Mouse (Mus musculus) kidney, embryonic 15.5 days (tissue): ENCODE results near the gene Rrn3. TPM values are rescaled to one million over a fixed set of nuclear protein-coding genes. Genes with fewer than 3 reads are reported as not detected.
"Not testable (repeated sequence)": the region's sequence is repeated elsewhere in the genome, so short reads cannot be mapped to it uniquely, and the experiment has no call there.

Experiments
- ATAC-seq: fragments of 200-750 bp; cut with Nextera tagmentation; replicated peaks from 2 replicates; pipeline ENCODE4 v1.8.0; 2017; ENCODE audit warnings: moderate TSS enrichment; ENCODE audit not compliant: low FRiP score
- H3K27ac ChIP-seq: fragments of 300-500 bp; sonication (generic); 2 replicates; pipeline ENCODE4 v1.5.1; 2015; ENCODE audit warnings: mild to moderate bottlenecking, inconsistent platforms
- H3K27me3 ChIP-seq: fragments of 300-500 bp; sonication (generic); 2 replicates; pipeline ENCODE4 v1.6.1; 2015; ENCODE audit warnings: inconsistent platforms
- H3K36me3 ChIP-seq: fragments of 300-500 bp; sonication (generic); 2 replicates; pipeline ENCODE4 v1.6.1; 2015; ENCODE audit warnings: inconsistent platforms
- H3K4me1 ChIP-seq: fragments of 300-500 bp; sonication (generic); 2 replicates; pipeline ENCODE4 v1.6.1; 2015; ENCODE audit warnings: inconsistent platforms
- H3K4me2 ChIP-seq: fragments of 300-500 bp; sonication (generic); 2 replicates; pipeline ENCODE4 v1.6.1; 2015; ENCODE audit warnings: moderate library complexity, mild to moderate bottlenecking, inconsistent platforms
- H3K4me3 ChIP-seq: fragments of 300-500 bp; sonication (generic); replicated peaks from 2 replicates; pipeline ENCODE4 v1.5.1; 2015; ENCODE audit warnings: mild to moderate bottlenecking, inconsistent platforms
- H3K9ac ChIP-seq: fragments of 300-500 bp; sonication (generic); 2 replicates; pipeline ENCODE4 v1.6.1; 2015; ENCODE audit warnings: mild to moderate bottlenecking, inconsistent platforms
- H3K9me3 ChIP-seq: fragments of 300-500 bp; sonication (generic); replicated peaks from 2 replicates; pipeline ENCODE4 v1.6.1; 2016; ENCODE audit warnings: inconsistent platforms
- WGBS: fragments of 180-500 bp; shearing (Covaris S2); methylation state at CpG from one replicate; pipeline ENCODE4 v1.1.7; 2015; ENCODE audit warnings: mixed read lengths; 5-methylcytosine and 5-hydroxymethylcytosine counted together
- polyA plus RNA-seq: library from polyadenylated mRNA; unstranded; fragments of >200 nt; fragmentation: Nextera tagmentation; extraction: Ambion mirVana; gene quantifications from 2 replicates; pipeline ENCODE4 v1.2.1, GENCODE M21; 2015

Gene Rrn3
- 68.2 and 68.9 TPM in 2 replicates for polyA plus RNA-seq

DNA sequence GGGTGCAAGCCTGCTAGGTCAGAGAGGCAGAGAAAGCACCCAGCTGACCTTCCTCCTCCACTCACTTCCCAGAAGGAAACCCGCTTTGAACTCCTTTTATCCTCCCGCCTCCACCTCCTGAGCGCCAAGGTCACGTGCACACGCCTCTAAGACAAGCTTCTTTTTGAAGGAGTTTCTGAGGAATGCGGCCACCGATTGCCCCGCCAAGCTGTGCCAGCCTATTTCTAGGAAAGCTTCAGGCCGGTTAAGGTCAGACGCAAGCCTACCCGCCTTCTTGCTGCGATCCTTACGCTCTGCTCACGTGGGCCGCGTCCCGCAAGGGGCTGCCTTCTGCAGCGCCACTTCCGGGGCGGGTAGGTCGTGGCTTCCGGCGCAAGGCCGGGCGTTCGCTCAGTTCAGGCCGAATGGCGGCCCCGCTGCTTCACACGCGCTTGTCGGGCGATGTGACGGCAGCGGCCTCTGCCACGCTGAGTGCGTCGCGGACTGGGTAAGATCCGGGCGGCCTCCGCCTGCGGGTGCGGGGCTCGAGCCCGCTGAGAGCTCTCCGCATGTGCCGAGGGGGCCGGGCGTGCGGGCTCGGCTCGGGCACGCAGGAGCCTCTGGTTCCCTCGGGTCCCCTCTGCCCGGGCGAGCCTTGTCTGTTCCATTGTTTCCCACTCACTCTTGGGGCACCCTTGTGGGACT is at the start of gene Rrn3:
Rrn3 (plus strand) TSS at position 356 of the 684 bp plus-strand sequence.
- Histone ChIP-seq H3K9ac (peak within 1 kb of the TSS; percentile 95), H3K9me3 (no peaks in the 10 kb centered on the region; the same call in 1 of the 2 replicates), H3K27ac (peak within 1 kb of the TSS; percentile 89), H3K36me3 (peaks cover 24% of the 10 kb centered on the region), H3K4me2 (peak within 1 kb of the TSS; percentile 71), H3K4me1 (peaks cover 14% of the 10 kb centered on the region), H3K4me3 (peak within 1 kb of the TSS; percentile 85), H3K27me3 (no peaks in the 10 kb centered on the region)
- ATAC-seq = peak; percentile 99
- under 1% methylated on average over 57 of the region's 57 CpGs for WGBS

- Histone ChIP-seq H3K27me3 (0 out of 2 replicates have a peak, but pooled peaks cover 4% of the 10 kb centered on the region), H3K4me3 (no peak overlapping the region), H3K9ac (no peak overlapping the region), H3K36me3 (no peaks in the 10 kb centered on the region), H3K4me2 (no peak overlapping the region), H3K9me3 (no peaks in the 10 kb centered on the region), H3K4me1 (peaks cover 8% of the 10 kb centered on the region), H3K27ac (no peak overlapping the region)
- WGBS = 80% methylated on average over 3 of the region's 3 CpGs
- no peak for ATAC-seq
These were observed 47.7 kb upstream of the Rrn3 start for GRCm38 (mm10) chr16:13732786-13733185.

DNA sequence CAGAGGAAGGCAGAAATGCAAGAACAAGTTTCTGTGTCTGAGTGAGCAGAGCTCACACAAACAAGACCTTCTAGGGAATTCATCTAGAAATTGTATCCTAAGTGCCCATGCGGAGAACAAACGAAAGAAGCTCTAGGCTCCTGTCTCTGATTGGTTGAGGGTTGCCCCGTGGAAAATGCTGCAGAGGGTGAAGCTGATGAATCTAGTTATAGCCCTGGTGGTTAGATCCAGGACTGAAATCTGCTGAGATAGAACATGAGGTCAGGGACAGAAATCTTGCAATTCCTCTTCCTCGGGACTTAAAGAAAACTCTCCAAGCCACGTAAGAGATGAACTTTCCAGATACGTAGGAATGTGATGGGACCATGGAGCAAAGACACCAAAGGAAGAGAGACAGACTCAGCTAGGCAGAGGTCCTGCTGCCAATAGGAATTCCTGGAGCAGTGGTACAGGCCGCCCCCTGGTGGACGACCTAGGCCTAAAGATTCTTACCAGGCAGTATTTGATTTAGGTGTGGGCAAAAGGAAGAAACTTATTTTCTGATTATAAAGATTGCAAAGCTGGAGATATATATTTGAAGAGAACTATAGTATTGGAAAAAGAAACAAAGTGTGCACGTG is 46.9 kb upstream of the Rrn3 start:
- Histone ChIP-seq H3K27me3 (0 out of 2 replicates have a peak, but pooled peaks cover 4% of the 10 kb centered on the region), H3K36me3 (no peaks in the 10 kb centered on the region), H3K27ac (no peak overlapping the region), H3K4me2 (no peak overlapping the region), H3K4me3 (no peak overlapping the region), H3K9ac (no peak overlapping the region), H3K4me1 (peaks cover 8% of the 10 kb centered on the region), H3K9me3 (no peaks in the 10 kb centered on the region)
- 22% methylated on average over 9 of the region's 9 CpGs for WGBS
- ATAC-seq = no peak

GRCm38 (mm10) chr16:13735977-13736376 is 44.5 kb upstream of the Rrn3 start:
- Histone ChIP-seq H3K4me2 (no peak overlapping the region), H3K9ac (no peak overlapping the region), H3K4me3 (no peak overlapping the region), H3K9me3 (no peaks in the 10 kb centered on the region), H3K4me1 (peaks cover under 1% of the 10 kb centered on the region), H3K36me3 (no peaks in the 10 kb centered on the region), H3K27me3 (0 out of 2 replicates have a peak, but pooled peaks cover 4% of the 10 kb centered on the region), H3K27ac (no peak overlapping the region)
- peak; percentile 52; the same call in 1 of the 2 replicates for ATAC-seq
- 54% methylated on average over 8 of the region's 8 CpGs for WGBS

DNA sequence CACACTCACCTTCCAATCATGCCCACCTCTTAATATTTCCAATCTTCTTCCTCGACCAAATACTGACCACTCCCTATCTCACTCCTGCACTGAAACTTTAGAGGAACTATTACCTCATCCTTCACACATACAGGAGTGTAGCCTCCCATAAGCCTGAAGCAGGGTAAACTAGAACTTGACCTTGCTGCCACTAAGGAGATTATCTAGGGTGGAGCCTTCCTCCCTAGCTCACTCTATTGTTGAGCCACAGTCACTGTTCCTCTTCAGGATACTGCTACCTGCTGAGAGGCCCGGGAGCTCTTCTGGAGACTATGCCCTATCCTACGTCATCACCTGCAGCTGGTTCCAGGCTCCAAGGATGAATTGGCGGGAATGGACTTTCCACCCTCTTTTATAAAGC is 41.5 kb upstream of the Rrn3 start:
- not testable (repeated sequence) for H3K36me3 ChIP-seq, H3K9me3 ChIP-seq, H3K9ac ChIP-seq, H3K4me2 ChIP-seq, ATAC-seq, H3K27ac ChIP-seq, H3K4me3 ChIP-seq, H3K27me3 ChIP-seq, H3K4me1 ChIP-seq
- 79% methylated on average over 4 of the region's 4 CpGs for WGBS

GRCm38 (mm10) chr16:13740844-13741243 is 39.7 kb upstream of the Rrn3 start:
- H3K9ac ChIP-seq = no peak overlapping the region
- H3K27me3 ChIP-seq = no peaks in the 10 kb centered on the region
- H3K27ac ChIP-seq = no peak overlapping the region
- no peaks in the 10 kb centered on the region for H3K36me3 ChIP-seq
- no peak for ATAC-seq
- WGBS = 61% methylated on average over 2 of the region's 2 CpGs
- H3K9me3 ChIP-seq = no peaks in the 10 kb centered on the region
- H3K4me3 ChIP-seq = no peak overlapping the region
- H3K4me1 ChIP-seq = no peaks in the 10 kb centered on the region
- H3K4me2 ChIP-seq = no peak overlapping the region

GRCm38 (mm10) chr16:13747708-13748107 is 32.8 kb upstream of the Rrn3 start:
- H3K27ac ChIP-seq = no peak overlapping the region
- H3K36me3 ChIP-seq = no peaks in the 10 kb centered on the region
- ATAC-seq = no peak
- H3K9me3 ChIP-seq = no peaks in the 10 kb centered on the region
- WGBS = 93% methylated on average over 8 of the region's 8 CpGs
- H3K4me3 ChIP-seq = no peak overlapping the region
- no peak overlapping the region for H3K9ac ChIP-seq
- no peak overlapping the region for H3K4me2 ChIP-seq
- no peaks in the 10 kb centered on the region for H3K4me1 ChIP-seq
- H3K27me3 ChIP-seq = no peaks in the 10 kb centered on the region

DNA sequence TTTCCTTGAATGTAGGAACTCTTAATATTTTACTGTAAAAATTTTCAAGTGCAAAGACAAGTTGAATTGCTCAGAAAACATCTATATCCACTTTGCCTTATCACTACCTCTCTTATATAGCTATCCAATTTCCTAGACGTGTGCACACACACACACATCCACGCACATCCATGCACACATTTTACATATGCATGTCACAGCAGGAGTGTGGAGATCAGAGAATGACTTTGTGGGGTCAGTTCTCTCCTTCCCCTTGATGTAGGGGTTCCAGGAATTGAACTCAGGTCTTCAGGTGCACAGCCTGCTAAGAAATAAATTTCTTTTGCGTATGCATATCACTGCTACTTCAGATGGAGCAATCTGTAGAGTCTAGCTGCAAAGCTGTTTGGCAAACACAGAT is 32.4 kb upstream of the Rrn3 start:
- ATAC-seq = no peak
- no peaks in the 10 kb centered on the region for H3K36me3 ChIP-seq
- no peaks in the 10 kb centered on the region for H3K9me3 ChIP-seq
- no peaks in the 10 kb centered on the region for H3K4me1 ChIP-seq
- H3K27ac ChIP-seq = no peak overlapping the region
- H3K4me3 ChIP-seq = no peak overlapping the region
- H3K27me3 ChIP-seq = no peaks in the 10 kb centered on the region
- H3K4me2 ChIP-seq = no peak overlapping the region
- WGBS = 67% methylated on average over 3 of the region's 3 CpGs
- no peak overlapping the region for H3K9ac ChIP-seq

GRCm38 (mm10) chr16:13748813-13749212 is 31.7 kb upstream of the Rrn3 start:
- H3K27me3 ChIP-seq, H3K36me3 ChIP-seq, H3K4me2 ChIP-seq, H3K4me3 ChIP-seq, H3K9ac ChIP-seq, H3K9me3 ChIP-seq, ATAC-seq, H3K27ac ChIP-seq, H3K4me1 ChIP-seq: not testable (repeated sequence)
- WGBS = 20% methylated on average over 10 of the region's 10 CpGs

- WGBS = 64% methylated on average over 5 of the region's 5 CpGs
- no peaks in the 10 kb centered on the region for H3K27me3 ChIP-seq
- ATAC-seq = no peak
- no peak overlapping the region for H3K4me3 ChIP-seq
- no peaks in the 10 kb centered on the region for H3K36me3 ChIP-seq
- H3K9ac ChIP-seq = no peak overlapping the region
- no peak overlapping the region for H3K4me2 ChIP-seq
- no peaks in the 10 kb centered on the region for H3K9me3 ChIP-seq
- H3K4me1 ChIP-seq = no peaks in the 10 kb centered on the region
- no peak overlapping the region for H3K27ac ChIP-seq
These were observed 31.2 kb upstream of the Rrn3 start for GRCm38 (mm10) chr16:13749306-13749705.

DNA sequence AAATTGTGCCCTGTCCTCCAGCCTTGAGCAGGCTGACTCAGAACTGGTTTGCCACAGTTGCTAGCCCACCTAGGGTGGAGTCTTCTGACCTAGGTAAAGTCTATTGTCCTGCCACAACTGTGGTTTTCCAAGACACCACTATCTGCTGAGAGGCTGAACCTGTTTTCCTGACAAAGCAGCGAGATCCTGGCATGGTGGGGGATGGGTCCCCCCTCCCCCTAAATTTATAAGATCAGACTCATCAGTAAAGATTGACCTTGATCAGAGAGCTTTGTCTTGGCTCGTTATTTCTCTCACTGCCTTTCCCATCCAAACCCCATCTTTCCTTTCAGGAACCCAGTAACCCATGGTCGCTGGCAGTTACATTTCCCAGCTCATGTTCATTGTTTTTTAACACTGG is 30.5 kb upstream of the Rrn3 start:
- H3K4me3 ChIP-seq = no peak overlapping the region
- H3K27ac ChIP-seq = no peak overlapping the region
- 64% methylated on average over 3 of the region's 3 CpGs for WGBS
- peaks cover 3% of the 10 kb centered on the region for H3K4me1 ChIP-seq
- H3K36me3 ChIP-seq = no peaks in the 10 kb centered on the region
- no peak for ATAC-seq
- no peak overlapping the region for H3K4me2 ChIP-seq
- no peak overlapping the region for H3K9ac ChIP-seq
- no peaks in the 10 kb centered on the region for H3K27me3 ChIP-seq
- no peaks in the 10 kb centered on the region for H3K9me3 ChIP-seq

DNA sequence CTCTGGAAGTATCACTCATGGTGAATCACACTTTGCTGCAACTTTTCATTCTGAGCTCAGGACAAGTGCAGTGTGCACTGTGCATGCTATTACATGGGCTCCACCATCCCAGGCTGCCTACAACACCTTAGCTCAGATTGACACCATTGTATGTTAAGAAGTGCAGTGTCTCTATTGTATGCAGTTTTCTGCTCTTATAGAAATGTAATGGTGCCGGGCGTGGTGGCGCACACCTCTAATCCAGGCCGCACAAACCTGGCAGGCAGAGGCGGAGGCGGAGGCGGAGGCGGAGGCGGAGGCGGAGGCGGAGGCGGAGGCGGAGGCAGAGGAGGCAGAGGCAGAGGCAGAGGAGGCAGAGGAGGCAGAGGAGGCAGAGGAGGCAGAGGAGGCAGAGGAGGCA is 29.9 kb upstream of the Rrn3 start:
- no peak overlapping the region for H3K9ac ChIP-seq
- WGBS = 95% methylated on average over 13 of the region's 13 CpGs
- no peaks in the 10 kb centered on the region for H3K36me3 ChIP-seq
- no peak for ATAC-seq
- H3K4me1 ChIP-seq = peaks cover 5% of the 10 kb centered on the region
- H3K27me3 ChIP-seq = no peaks in the 10 kb centered on the region
- H3K27ac ChIP-seq = no peak overlapping the region
- H3K9me3 ChIP-seq = no peaks in the 10 kb centered on the region
- no peak overlapping the region for H3K4me2 ChIP-seq
- no peak overlapping the region for H3K4me3 ChIP-seq
